Mouse (Mus musculus) forebrain, embryonic 14.5 days (tissue): ENCODE measurements around the gene Ctu2. TPM values are rescaled to one million over a fixed set of nuclear protein-coding genes. Genes with fewer than 3 reads are reported as not detected.

ENCODE experiments used
- ATAC-seq: fragments of 200-750 bp; cut with Nextera tagmentation; 2 replicates; pipeline ENCODE4 v1.8.0; 2017; ENCODE audit warnings: mild to moderate bottlenecking, moderate library complexity
- DNase-seq: peaks from one replicate; pipeline ENCODE4 v3.0.0-alpha.2; 2015; ENCODE audit warnings: low spot score
- H3K27ac ChIP-seq: fragments of 300-500 bp; sonication (generic); 2 replicates; pipeline ENCODE4 v1.5.1; 2014; ENCODE audit warnings: low read depth, mild to moderate bottlenecking, control low read depth, low read length, moderate library complexity
- H3K27me3 ChIP-seq: fragments of 300-500 bp; sonication (generic); replicated peaks from 2 replicates; pipeline ENCODE4 v1.6.1; 2014; ENCODE audit warnings: low read length, control low read depth, mixed read lengths; ENCODE audit not compliant: control insufficient read depth, insufficient read depth
- H3K36me3 ChIP-seq: fragments of 300-500 bp; sonication (generic); 2 replicates; pipeline ENCODE4 v1.6.1; 2014; ENCODE audit warnings: low read length, control low read depth; ENCODE audit not compliant: control insufficient read depth, insufficient read depth
- H3K4me1 ChIP-seq: fragments of 300-500 bp; sonication (generic); 2 replicates; pipeline ENCODE4 v1.6.1; 2014; ENCODE audit warnings: antibody characterized with exemption, low read length, control low read depth; ENCODE audit not compliant: control insufficient read depth, insufficient read depth
- H3K4me2 ChIP-seq: fragments of 300-500 bp; sonication (generic); 2 replicates; pipeline ENCODE4 v1.6.1; 2014; ENCODE audit warnings: mild to moderate bottlenecking, control low read depth, low read length
- H3K4me3 ChIP-seq: fragments of 300-500 bp; sonication (generic); 2 replicates; pipeline ENCODE4 v1.5.1; 2014; ENCODE audit warnings: low read depth, low read length, control low read depth
- H3K9ac ChIP-seq: fragments of 300-500 bp; sonication (generic); 2 replicates; pipeline ENCODE4 v1.6.1; 2014; ENCODE audit warnings: mild to moderate bottlenecking, low read length, control low read depth, moderate library complexity
- H3K9me3 ChIP-seq: fragments of 300-500 bp; sonication (generic); replicated peaks from 2 replicates; pipeline ENCODE4 v1.6.1; 2016; ENCODE audit warnings: low read length, control low read depth, mixed read lengths; ENCODE audit not compliant: control insufficient read depth
- WGBS: fragments of 180-500 bp; shearing (Covaris S2); extraction: QIAGEN DNeasy Blood & Tissue Kit; methylation state at CpG from one replicate; pipeline ENCODE4 v1.1.7; 2014; 5-methylcytosine and 5-hydroxymethylcytosine counted together
- polyA plus RNA-seq: library from polyadenylated mRNA; unstranded; fragments of >200 nt; fragmentation: Nextera tagmentation; extraction: Ambion mirVana; gene quantifications from 2 replicates; pipeline ENCODE4 v1.2.1, GENCODE M21; 2014

Gene Ctu2
- 81.3 and 88.4 TPM in 2 replicates for polyA plus RNA-seq

DNA sequence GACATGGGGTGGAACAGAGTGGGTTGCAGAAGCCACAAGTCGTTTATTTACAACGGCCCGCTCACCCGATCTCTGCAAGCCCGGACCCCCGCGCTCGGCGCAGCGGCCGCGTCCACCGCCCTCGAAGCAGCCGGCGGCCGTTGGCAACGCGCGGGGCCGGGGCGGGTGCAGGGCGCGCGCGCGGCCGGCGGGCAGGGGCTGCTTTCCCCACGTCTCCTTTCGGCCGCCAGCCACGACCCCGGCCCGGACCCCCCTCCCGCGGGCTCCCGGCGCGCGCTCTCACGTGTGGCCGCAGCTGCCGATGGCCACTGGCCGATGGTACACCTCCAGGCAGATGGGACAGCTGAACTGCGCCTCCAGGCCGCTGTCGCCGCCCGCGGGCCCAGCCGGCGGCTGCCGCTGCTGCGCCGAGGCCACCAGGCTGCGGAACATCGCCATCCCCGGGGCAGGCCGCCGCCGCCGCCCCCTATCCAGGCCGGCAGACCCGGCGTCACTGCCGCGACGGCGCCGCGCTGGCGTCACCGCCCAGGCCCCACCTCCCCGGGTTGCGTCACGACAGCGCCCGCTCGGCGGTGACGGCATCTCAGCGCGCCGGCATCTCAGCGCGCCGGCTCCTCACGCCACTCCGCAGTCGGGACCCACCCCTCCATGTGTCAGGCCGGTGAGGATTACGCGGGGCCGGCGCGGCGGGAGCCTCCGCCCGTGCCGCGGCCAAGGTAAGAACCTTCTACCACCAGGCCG, at the start of gene Ctu2, which contains the start of gene Rnf166:
Gene Ctu2, plus strand, starts transcription at position 564 of the 741 bp plus-strand sequence.
Gene Rnf166, minus strand, starts transcription at position 485 of the 741 bp plus-strand sequence.
- ATAC-seq (peak; percentile 97), DNase-seq (peak; percentile 91)
- Histone ChIP-seq H3K9me3 (no peaks in the 10 kb centered on the region), H3K27ac (peak within 1 kb of the TSS; percentile 79), H3K9ac (peak within 1 kb of the TSS; percentile 96), H3K4me3 (peak within 1 kb of the TSS; percentile 98), H3K27me3 (no peaks in the 10 kb centered on the region), H3K4me2 (peak within 1 kb of the TSS; percentile 89), H3K36me3 (peaks cover 41% of the 10 kb centered on the region), H3K4me1 (peaks cover 9% of the 10 kb centered on the region; the same call in 1 of the 2 replicates)
- WGBS, result under 1% methylated on average over 93 of the region's 103 CpGs

DNA sequence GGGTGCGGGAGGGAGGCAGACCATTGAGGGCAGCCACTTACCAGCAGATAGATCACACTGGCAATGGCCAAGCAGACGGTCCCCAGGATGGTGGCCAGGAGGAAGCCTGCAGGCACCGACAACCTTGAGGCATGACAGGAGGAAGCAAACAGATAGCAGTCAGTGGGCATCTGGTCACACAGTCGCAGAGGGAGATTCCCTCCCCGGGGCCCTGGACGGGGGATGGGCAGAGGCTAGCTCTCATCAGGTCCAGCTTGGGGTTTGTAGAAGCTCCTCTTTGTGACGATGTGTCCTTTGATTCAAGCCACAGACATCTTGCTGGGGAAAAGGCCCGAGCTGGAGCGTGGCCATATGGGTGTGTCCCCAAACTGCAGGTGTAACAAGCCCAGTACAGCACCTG, 49.8 kb upstream of the Ctu2 start:
- ATAC-seq, result no peak
- Histone ChIP-seq H3K4me3 (no peak overlapping the region), H3K27ac (no peak overlapping the region), H3K4me2 (no peak overlapping the region), H3K36me3 (no peaks in the 10 kb centered on the region), H3K9ac (no peak overlapping the region), H3K9me3 (no peaks in the 10 kb centered on the region), H3K27me3 (no peaks in the 10 kb centered on the region), H3K4me1 (no peaks in the 10 kb centered on the region)
- DNase-seq, result no peak
- WGBS, result 79% methylated on average over 9 of the region's 9 CpGs

DNA sequence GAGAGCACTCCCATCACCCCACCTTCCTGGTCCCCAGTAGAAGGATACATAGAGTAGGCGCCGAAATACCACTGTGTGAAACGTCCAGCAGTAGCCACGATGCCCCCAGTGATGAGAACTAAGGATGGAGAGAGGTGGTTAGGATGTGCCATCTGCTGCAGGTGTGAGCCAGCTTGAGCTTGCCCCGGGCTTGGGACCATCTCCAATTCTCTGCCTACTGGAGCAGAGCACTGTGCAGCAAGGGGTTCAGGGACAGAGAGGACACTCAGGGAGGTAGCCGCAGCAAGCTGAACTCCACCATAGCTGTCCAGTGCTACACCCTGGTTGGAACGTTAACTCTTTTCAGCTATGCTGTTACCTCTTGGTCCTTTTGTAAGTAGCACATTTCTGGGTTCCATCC, 48.3 kb upstream of the Ctu2 start:
- Histone ChIP-seq H3K27ac (no peak overlapping the region), H3K9ac (no peak overlapping the region), H3K36me3 (no peaks in the 10 kb centered on the region), H3K4me1 (no peaks in the 10 kb centered on the region; the same call in 1 of the 2 replicates), H3K4me2 (no peak overlapping the region), H3K27me3 (no peaks in the 10 kb centered on the region), H3K9me3 (no peaks in the 10 kb centered on the region), H3K4me3 (no peak overlapping the region)
- 93% methylated on average over 7 of the region's 7 CpGs for WGBS
- DNase-seq (no peak), ATAC-seq (no peak)

DNA sequence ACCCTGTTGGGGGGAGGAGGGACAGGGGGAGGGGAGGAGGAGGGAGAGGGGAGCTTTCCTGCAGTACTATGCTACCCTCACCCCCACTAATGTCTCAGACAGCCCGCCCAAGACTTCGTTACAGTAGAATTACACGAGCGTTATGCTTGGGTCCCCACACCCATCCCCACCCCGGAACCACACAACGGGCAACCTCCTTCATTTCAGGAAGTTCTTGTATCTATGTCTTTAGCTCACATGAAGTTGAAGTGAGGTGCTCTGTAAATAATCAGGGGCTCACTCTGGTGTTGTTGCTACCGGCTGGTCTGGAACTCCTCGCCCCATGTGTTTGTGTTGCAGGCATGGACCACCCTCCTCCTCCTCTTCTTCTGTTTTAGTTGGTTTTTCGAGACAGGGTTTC, 47.8 kb upstream of the Ctu2 start:
- Histone ChIP-seq H3K27ac (no peak overlapping the region), H3K9ac (no peak overlapping the region), H3K4me1 (peaks cover 4% of the 10 kb centered on the region; the same call in 1 of the 2 replicates), H3K27me3 (no peaks in the 10 kb centered on the region), H3K36me3 (no peaks in the 10 kb centered on the region), H3K4me3 (no peak overlapping the region), H3K9me3 (no peaks in the 10 kb centered on the region), H3K4me2 (no peak overlapping the region)
- ATAC-seq, result no peak
- no peak for DNase-seq
- WGBS, result 90% methylated on average over 9 of the region's 9 CpGs

DNA sequence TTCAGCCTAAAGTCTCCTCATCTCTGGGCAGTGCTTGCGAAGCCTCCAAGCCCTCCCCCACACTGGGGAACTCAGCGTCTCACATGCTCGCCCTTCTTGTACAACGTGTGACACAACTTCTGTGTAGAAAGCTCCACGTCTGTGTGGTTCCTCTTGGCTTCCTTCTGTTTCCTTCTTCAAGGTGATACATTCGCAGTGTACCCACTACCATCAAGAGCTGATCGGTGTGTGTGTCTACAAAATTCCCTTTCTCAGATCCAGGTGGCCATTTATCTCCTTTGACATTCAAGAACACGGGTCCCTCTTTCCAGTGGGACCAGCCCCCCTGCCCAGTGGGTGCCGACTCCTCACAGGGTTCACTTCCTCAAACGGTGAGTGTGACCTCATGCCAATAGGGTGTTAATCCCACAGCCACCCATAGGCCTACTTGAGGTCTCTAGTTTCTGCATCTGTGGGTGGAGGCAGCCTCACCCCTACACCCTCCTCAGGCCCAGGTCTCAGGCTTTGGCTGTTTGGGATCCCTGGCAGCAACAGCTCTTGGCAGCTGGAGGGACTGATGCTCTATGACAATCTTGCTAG, 45.8 kb upstream of the Ctu2 start:
- Histone ChIP-seq H3K27me3 (no peaks in the 10 kb centered on the region), H3K9me3 (no peaks in the 10 kb centered on the region), H3K4me1 (peaks cover 4% of the 10 kb centered on the region; the same call in 1 of the 2 replicates), H3K36me3 (peaks cover 17% of the 10 kb centered on the region), H3K9ac (no peak overlapping the region), H3K4me2 (no peak overlapping the region), H3K27ac (no peak overlapping the region), H3K4me3 (no peak overlapping the region)
- ATAC-seq (no peak), DNase-seq (no peak)
- WGBS, result 86% methylated on average over 10 of the region's 10 CpGs

DNA sequence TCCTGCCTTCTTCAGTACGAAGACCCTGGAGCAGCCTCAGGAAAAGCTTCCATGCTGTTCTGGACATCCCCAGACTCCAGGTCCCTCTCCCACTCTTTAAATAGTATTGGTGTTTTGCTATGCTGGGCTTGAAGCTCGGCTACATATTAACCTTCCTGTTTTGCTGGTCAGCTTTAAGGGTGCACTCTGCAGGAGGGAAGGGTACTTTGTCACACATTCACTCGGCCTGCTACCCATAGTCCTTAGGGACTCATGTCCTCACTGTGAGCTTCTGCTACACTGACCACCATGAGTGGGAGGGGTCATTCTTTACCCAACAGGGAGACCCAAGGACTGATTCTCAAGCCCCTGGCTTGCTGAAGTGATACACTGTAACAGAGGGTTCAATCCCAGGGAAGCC, 45.3 kb upstream of the Ctu2 start:
- DNase-seq, result no peak
- peaks cover 21% of the 10 kb centered on the region for H3K36me3 ChIP-seq
- no peaks in the 10 kb centered on the region for H3K27me3 ChIP-seq
- no peak overlapping the region for H3K4me2 ChIP-seq
- no peak for ATAC-seq
- H3K4me3 ChIP-seq, result no peak overlapping the region
- peaks cover 4% of the 10 kb centered on the region; the same call in 1 of the 2 replicates for H3K4me1 ChIP-seq
- H3K27ac ChIP-seq, result no peak overlapping the region
- no peak overlapping the region for H3K9ac ChIP-seq
- no peaks in the 10 kb centered on the region for H3K9me3 ChIP-seq
- WGBS, result 87% methylated on average over 3 of the region's 3 CpGs

DNA sequence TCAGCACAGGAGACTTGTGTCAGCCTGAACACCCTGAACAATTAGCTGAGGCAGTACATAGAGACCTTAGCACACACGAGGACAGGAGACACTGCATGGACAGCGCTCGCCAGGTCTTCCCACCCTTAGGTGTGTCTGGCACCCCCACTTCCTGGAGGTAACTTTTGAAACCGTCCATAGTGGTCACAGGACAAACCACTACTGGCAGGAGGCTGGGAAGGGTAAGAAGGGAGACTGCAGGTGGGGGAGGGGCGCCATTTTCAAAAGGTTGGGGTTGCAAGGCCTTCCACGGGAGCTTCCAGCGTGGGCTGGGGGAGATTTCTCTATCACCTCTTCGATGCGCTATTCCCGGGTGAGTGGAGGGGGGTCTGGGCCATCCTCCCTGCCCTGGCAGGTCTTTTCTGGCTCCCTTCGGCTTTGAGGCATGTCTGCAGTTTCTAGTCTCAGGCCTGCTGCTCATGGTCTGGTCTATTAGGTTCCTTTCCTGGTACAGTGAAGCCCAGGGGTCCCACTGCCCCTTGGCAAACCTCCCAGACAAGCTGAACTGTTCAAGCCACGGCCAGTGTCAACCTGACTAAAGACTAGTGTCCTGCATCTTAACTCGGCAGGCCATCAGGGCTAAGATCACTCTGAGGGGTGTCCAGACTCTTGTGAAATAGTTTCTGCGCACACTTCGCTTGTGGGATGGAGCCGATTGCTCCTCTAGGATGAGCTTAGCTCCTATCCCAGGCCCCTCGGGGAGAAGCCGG, 44.1 kb upstream of the Ctu2 start:
- ATAC-seq (no peak), DNase-seq (no peak)
- Histone ChIP-seq H3K4me3 (peak overlapping the region; percentile 28), H3K36me3 (peaks cover 33% of the 10 kb centered on the region), H3K9ac (peak overlapping the region; percentile 60; the same call in 1 of the 2 replicates), H3K27me3 (no peaks in the 10 kb centered on the region), H3K4me1 (peaks cover 4% of the 10 kb centered on the region; the same call in 1 of the 2 replicates), H3K9me3 (no peaks in the 10 kb centered on the region), H3K27ac (no peak overlapping the region), H3K4me2 (peak overlapping the region; percentile 64)
- 35% methylated on average over 17 of the region's 18 CpGs for WGBS

DNA sequence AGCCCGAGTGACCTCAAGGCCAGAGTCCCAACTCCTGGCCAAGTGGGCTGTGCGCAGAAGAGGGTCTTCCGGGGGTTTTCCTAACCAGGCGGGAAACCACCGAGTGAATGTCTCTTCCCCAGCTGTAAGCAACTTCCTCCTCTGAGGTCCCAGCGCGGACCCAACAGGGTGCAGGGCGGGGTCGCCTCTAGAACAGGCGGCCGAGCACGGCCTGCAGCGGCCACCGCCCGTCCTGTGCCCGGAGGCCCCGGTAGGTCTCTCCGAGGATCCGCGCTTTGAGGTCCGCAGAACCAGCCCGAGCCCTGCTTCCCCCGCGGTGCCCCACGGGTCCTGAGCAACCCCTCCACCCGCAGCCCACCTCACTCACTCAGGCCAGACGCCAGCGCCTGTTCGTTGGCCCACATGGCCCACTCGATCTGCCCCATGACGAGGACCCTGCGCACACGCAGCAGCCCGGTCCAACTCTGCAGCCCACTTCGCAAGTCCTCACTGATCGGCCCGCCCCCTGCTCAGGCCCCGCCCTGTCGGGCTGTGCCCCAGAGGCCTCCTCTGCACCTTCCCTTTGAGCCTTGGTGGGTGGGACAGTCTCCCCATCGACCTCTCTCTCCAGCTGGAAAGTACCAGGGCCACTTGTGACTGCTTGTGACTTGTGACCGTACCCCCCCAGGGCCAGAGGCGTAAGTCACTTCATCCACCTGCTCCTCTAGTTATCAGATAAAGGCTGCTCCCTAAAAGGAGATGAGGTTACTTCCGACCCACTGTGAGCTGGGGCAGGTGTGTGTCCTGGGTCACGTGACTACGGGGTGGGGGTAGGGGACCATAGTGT, 43.3 kb upstream of the Ctu2 start, which contains the start of gene Cyba:
Gene Cyba, minus strand, starts transcription at position 488 of the 826 bp plus-strand sequence.
- Histone ChIP-seq H3K4me3 (peak within 1 kb of the TSS; percentile 28), H3K36me3 (peaks cover 40% of the 10 kb centered on the region), H3K9ac (peak within 1 kb of the TSS; percentile 60), H3K27ac (no peak within 1 kb of the TSS), H3K27me3 (no peaks in the 10 kb centered on the region), H3K4me1 (peaks cover 4% of the 10 kb centered on the region; the same call in 1 of the 2 replicates), H3K9me3 (no peaks in the 10 kb centered on the region), H3K4me2 (peak within 1 kb of the TSS; percentile 64)
- DNase-seq, result peak; percentile 46
- WGBS, result 7% methylated on average over 36 of the region's 45 CpGs
- peak; percentile 80 for ATAC-seq
